Mouse (Mus musculus) lung, adult 2 months (tissue): ENCODE results near the gene Eif3g.

Source experiments
- CTCF ChIP-seq: fragments of 200-500 bp; IDR thresholded peaks from 2 replicates; pipeline ENCODE4 v1.5.1; 2011; ENCODE audit warnings: mild to moderate bottlenecking, low read length, control low read depth; ENCODE audit not compliant: insufficient read depth
- POLR2A ChIP-seq: fragments of 200-500 bp; IDR thresholded peaks from 2 replicates; pipeline ENCODE4 v1.6.1; 2011; ENCODE audit warnings: low read depth, mild to moderate bottlenecking, control low read depth, low read length, borderline replicate concordance; ENCODE audit errors: extremely low read depth

- TF ChIP-seq POLR2A (peak; percentile 85), CTCF (peak; percentile 70)
These were observed 20.2 kb downstream of the Eif3g start for GRCm38 (mm10) chr9:20878041-20878709.
